Mouse (Mus musculus): ENCODE results near the gene Tifab.

DNA sequence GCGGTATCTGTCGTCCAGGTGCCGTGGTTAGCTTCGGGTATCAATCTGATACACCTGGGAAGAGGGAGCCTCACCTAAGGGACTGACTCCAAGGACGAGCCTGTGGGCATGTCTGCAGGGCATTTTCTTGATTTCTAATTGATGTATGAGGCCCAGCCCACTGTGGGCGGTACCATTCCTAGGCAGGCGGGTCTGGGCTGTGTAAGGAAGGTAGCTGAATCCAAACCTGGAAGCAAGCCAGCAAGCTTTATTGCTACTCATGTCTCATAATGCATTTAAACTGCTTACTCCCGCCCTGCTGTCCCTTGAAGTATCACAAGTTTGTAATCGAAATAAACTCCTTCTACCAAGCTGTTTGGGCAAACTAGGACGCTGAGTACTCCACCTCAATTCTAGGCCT, 53.1 kb downstream of the Tifab start:
- TF ChIP-seq POLR2A (IDR thresholded peaks at IDR 0.05; ENCODE audit: control insufficient read depth, low read depth, low read length) (no peak), CTCF (IDR thresholded peaks at IDR 0.05; ENCODE audit: control insufficient read depth, insufficient read depth, insufficient replicate concordance, low read depth, low read length) (no peak)
